Mouse (Mus musculus): ENCODE results near the gene Gas2l3. TPM values are rescaled to one million over a fixed set of nuclear protein-coding genes. Genes with fewer than 3 reads are reported as not detected.

Gene Gas2l3
- total and polyA plus RNA-seq, 3 experiments, result 0.59 to 2.8 (median 1.0) TPM

GRCm38 (mm10) chr10:89442640-89443039, 1.1 kb downstream of the Gas2l3 start:
- H3K79me2 ChIP-seq (replicated peaks; ENCODE audit: control insufficient read depth, insufficient read depth, low read length), result no peaks in the 10 kb centered on the region
- H3K27ac ChIP-seq, result no peak overlapping the region
- peaks cover 2% of the 10 kb centered on the region; the same call in 1 of the 2 replicates for H3K4me1 ChIP-seq (ENCODE audit: control insufficient read depth, insufficient read depth, low read length)
- H3K36me3 ChIP-seq (ENCODE audit: control insufficient read depth, insufficient read depth, low read length), result no peaks in the 10 kb centered on the region
- 8% methylated on average over 4 of the region's 4 CpGs for whole genome bisulfite sequencing
- no peak overlapping the region for H3K9ac ChIP-seq (ENCODE audit: low read depth, low read length)
- intact Hi-C loops (cut with DNase I), result no loop called here
- peak overlapping the region; percentile 80 for H3K4me3 ChIP-seq
- DNase-seq, result no peak
- no peaks in the 10 kb centered on the region for H3K27me3 ChIP-seq (ENCODE audit: control insufficient read depth, insufficient read depth, low read length)
- no peak for TF ChIP-seq CTCF (IDR thresholded peaks at IDR 0.05)
- no peak for TF ChIP-seq EP300 (IDR thresholded peaks at IDR 0.05; ENCODE audit: insufficient read depth, low read depth, low read length)
- no peak for TF ChIP-seq POLR2A (IDR thresholded peaks at IDR 0.05; ENCODE audit: insufficient read depth, low read depth, low read length)

- H3K4me1 ChIP-seq (ENCODE audit: control insufficient read depth, insufficient read depth, low read length), result peaks cover 2% of the 10 kb centered on the region; the same call in 1 of the 2 replicates
Observed at GRCm38 (mm10) chr10:89441961-89442360, 1.8 kb downstream of the Gas2l3 start.

GRCm38 (mm10) chr10:89439380-89439779, 4.4 kb downstream of the Gas2l3 start:
- no peak overlapping the region for H3K27ac ChIP-seq
- 60% methylated on average over 7 of the region's 7 CpGs for WGBS
- H3K4me3 ChIP-seq, result no peak overlapping the region
- intact Hi-C loops (cut with DNase I), result no loop called here
- DNase-seq, result no peak
- H3K9ac ChIP-seq (ENCODE audit: low read depth, low read length), result no peak overlapping the region
- H3K4me1 ChIP-seq (ENCODE audit: control insufficient read depth, insufficient read depth, low read length), result peaks cover 2% of the 10 kb centered on the region; the same call in 1 of the 2 replicates
- no peak for TF ChIP-seq EP300 (IDR thresholded peaks at IDR 0.05; ENCODE audit: insufficient read depth, low read depth, low read length)
- TF ChIP-seq CTCF (IDR thresholded peaks at IDR 0.05), result no peak
- no peak for TF ChIP-seq POLR2A (IDR thresholded peaks at IDR 0.05; ENCODE audit: insufficient read depth, low read depth, low read length)
- H3K36me3 ChIP-seq (ENCODE audit: control insufficient read depth, insufficient read depth, low read length), result no peaks in the 10 kb centered on the region
- H3K79me2 ChIP-seq (replicated peaks; ENCODE audit: control insufficient read depth, insufficient read depth, low read length), result no peaks in the 10 kb centered on the region
- H3K27me3 ChIP-seq (ENCODE audit: control insufficient read depth, insufficient read depth, low read length), result no peaks in the 10 kb centered on the region

More at GRCm38 (mm10) chr10:89441961-89442360, 1.8 kb downstream of the Gas2l3 start:
- TF ChIP-seq CTCF (IDR thresholded peaks at IDR 0.05) (no peak), POLR2A (IDR thresholded peaks at IDR 0.05; ENCODE audit: insufficient read depth, low read depth, low read length) (no peak), EP300 (IDR thresholded peaks at IDR 0.05; ENCODE audit: insufficient read depth, low read depth, low read length) (no peak)
- Histone ChIP-seq H3K27me3 (ENCODE audit: control insufficient read depth, insufficient read depth, low read length) (no peaks in the 10 kb centered on the region), H3K36me3 (ENCODE audit: control insufficient read depth, insufficient read depth, low read length) (no peaks in the 10 kb centered on the region), H3K27ac (no peak overlapping the region), H3K4me3 (no peak overlapping the region), H3K79me2 (replicated peaks; ENCODE audit: control insufficient read depth, insufficient read depth, low read length) (no peaks in the 10 kb centered on the region), H3K9ac (ENCODE audit: low read depth, low read length) (no peak overlapping the region)
- DNase-seq, result no peak
- intact Hi-C loops (cut with DNase I), result no loop called here
- 97% methylated on average over 3 of the region's 3 CpGs for WGBS

GRCm38 (mm10) chr10:89437996-89438395, 5.8 kb downstream of the Gas2l3 start:
- no peaks in the 10 kb centered on the region for H3K27me3 ChIP-seq (ENCODE audit: control insufficient read depth, insufficient read depth, low read length)
- H3K4me3 ChIP-seq, result no peak overlapping the region
- H3K4me1 ChIP-seq (ENCODE audit: control insufficient read depth, insufficient read depth, low read length), result peaks cover 2% of the 10 kb centered on the region; the same call in 1 of the 2 replicates
- no peak overlapping the region for H3K27ac ChIP-seq
- intact Hi-C loops (cut with DNase I), result no loop called here
- no peaks in the 10 kb centered on the region for H3K36me3 ChIP-seq (ENCODE audit: control insufficient read depth, insufficient read depth, low read length)
- WGBS, result 46% methylated on average over 12 of the region's 12 CpGs
- no peaks in the 10 kb centered on the region for H3K79me2 ChIP-seq (replicated peaks; ENCODE audit: control insufficient read depth, insufficient read depth, low read length)
- TF ChIP-seq POLR2A (IDR thresholded peaks at IDR 0.05; ENCODE audit: insufficient read depth, low read depth, low read length) (no peak), EP300 (IDR thresholded peaks at IDR 0.05; ENCODE audit: insufficient read depth, low read depth, low read length) (no peak), CTCF (IDR thresholded peaks at IDR 0.05) (no peak)
- peak in 1 of 2 experiments; percentile 26 for DNase-seq
- H3K9ac ChIP-seq (ENCODE audit: low read depth, low read length), result no peak overlapping the region

- no peak overlapping the region for H3K9ac ChIP-seq (ENCODE audit: low read depth, low read length)
- no peak for TF ChIP-seq CTCF (IDR thresholded peaks at IDR 0.05)
- no peak for TF ChIP-seq EP300 (IDR thresholded peaks at IDR 0.05; ENCODE audit: insufficient read depth, low read depth, low read length)
- TF ChIP-seq POLR2A (IDR thresholded peaks at IDR 0.05; ENCODE audit: insufficient read depth, low read depth, low read length), result no peak
- H3K27me3 ChIP-seq (ENCODE audit: control insufficient read depth, insufficient read depth, low read length), result no peaks in the 10 kb centered on the region
- no peaks in the 10 kb centered on the region for H3K79me2 ChIP-seq (replicated peaks; ENCODE audit: control insufficient read depth, insufficient read depth, low read length)
- intact Hi-C loops (cut with DNase I), result no loop called here
- no peaks in the 10 kb centered on the region for H3K36me3 ChIP-seq (ENCODE audit: control insufficient read depth, insufficient read depth, low read length)
- H3K4me1 ChIP-seq (ENCODE audit: control insufficient read depth, insufficient read depth, low read length), result peaks cover under 1% of the 10 kb centered on the region; the same call in 1 of the 2 replicates
- no peak overlapping the region for H3K27ac ChIP-seq
- no peak overlapping the region for H3K4me3 ChIP-seq
- 81% methylated on average over 9 of the region's 9 CpGs for WGBS
- no peak for DNase-seq
Observed at GRCm38 (mm10) chr10:89437472-89437871, 6.3 kb downstream of the Gas2l3 start.

- WGBS, result 58% methylated on average over 9 of the region's 9 CpGs
- no peak overlapping the region for H3K9ac ChIP-seq (ENCODE audit: low read depth, low read length)
- intact Hi-C loops (cut with DNase I), result no loop called here
- no peaks in the 10 kb centered on the region; the same call in 1 of the 2 replicates for H3K4me1 ChIP-seq (ENCODE audit: control insufficient read depth, insufficient read depth, low read length)
- no peak overlapping the region for H3K27ac ChIP-seq
- no peaks in the 10 kb centered on the region for H3K79me2 ChIP-seq (replicated peaks; ENCODE audit: control insufficient read depth, insufficient read depth, low read length)
- TF ChIP-seq POLR2A (IDR thresholded peaks at IDR 0.05; ENCODE audit: insufficient read depth, low read depth, low read length) (no peak), CTCF (IDR thresholded peaks at IDR 0.05) (no peak), EP300 (IDR thresholded peaks at IDR 0.05; ENCODE audit: insufficient read depth, low read depth, low read length) (no peak)
- DNase-seq, result no peak
- no peaks in the 10 kb centered on the region for H3K27me3 ChIP-seq (ENCODE audit: control insufficient read depth, insufficient read depth, low read length)
- H3K4me3 ChIP-seq, result no peak overlapping the region
- H3K36me3 ChIP-seq (ENCODE audit: control insufficient read depth, insufficient read depth, low read length), result no peaks in the 10 kb centered on the region
Observed at GRCm38 (mm10) chr10:89435920-89436319, 7.8 kb downstream of the Gas2l3 start.

All from heart, adult 2 months (tissue).